Mouse (Mus musculus): Measurements from ENCODE around the gene Abr.

The Abr gene

GRCm38 (mm10) chr11:76509751-76510723, 112.1 kb downstream of the Abr start:
- no peak for DNase-seq

DNA sequence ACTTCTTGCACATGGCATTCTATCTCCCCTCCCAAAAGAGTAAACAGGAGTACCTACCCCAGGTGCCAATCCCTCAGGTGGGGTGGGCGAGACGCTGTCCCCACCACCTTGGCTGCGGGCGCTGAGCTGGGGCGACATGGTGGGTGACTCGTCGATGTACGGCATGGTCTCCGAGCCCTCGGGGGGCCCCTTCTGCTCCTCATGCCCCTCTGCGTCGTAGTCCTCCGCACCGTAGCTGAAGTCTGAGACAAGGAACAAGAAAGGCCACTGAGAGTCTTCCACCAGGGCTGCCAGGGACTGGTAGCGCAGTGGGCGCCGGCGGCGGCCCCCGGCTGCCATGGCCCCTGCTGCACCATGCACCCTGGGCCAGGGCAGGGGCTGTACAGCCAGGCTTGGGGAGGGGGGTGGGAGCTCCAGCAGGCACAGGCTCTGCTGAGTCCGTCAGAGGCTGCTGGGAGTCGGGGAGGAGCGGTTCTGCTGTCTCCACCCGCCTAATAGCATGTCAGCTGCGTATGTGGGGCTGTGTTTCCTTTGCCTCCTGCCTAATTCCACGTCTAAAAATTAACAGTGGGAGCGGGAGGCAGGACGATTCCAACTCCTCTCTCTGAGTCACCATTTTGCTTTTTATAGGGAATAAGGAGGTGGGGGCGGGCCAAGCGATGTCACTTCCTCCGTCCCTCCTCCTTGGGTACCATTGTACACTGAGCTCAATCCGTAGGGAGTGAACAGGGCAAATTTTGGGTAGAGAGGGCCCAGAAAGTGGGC, 113.1 kb downstream of the Abr start:
- DNase-seq, result peak; percentile 44

DNA sequence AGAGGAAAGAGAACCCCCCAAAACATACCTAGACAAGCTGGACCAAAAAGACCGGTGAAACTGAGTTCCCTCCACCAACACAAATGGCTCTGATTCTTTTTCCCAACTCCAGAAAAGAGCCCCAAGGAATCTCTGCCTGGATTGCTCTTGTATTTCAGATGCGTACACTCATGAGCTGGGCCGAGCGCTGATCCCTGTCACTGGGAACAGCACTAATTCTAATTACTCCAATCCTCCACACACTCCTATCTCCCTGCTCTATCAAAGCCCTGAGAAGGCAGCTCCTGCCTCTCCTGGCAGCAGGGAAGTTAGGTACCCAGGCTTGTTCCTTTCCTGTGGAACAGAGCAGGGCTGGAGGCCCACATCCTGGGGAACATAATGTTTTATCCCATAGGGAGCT, 114.0 kb downstream of the Abr start:
- no peak for DNase-seq

GRCm38 (mm10) chr11:76507302-76508124, 114.6 kb downstream of the Abr start:
- peak; percentile 59 for DNase-seq

DNA sequence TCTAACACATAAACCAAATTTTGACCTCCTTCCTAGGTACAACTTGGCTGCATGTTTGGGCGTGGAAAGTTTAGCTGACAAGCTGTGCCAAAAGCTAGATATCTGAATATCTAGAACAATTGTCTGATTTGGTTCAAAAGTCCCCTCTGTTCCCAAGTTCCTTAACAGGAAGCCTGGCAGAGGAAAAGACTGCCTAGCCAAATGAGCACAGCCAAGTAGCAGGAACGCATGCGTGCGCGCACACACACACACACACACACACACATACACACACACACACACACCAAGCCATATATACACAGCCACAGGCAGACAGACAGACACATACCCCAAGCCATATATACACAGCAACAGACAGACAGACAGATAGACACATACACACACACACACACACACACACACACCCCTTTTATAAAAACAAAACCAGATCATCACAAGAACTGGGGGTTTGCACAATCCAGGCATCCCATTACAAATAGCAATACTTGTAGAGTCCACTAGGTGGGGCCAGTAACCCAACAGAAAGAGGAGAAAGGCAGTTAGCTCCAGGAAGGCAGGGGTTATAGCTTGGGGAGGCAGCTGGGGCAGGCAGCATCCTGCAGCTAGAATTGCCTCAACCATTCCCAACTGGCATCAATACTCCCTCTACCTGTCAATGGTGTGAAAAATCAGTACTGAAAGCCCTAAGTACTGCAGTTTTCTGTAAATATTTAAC, 115.4 kb downstream of the Abr start:
- DNase-seq, result no peak

DNA sequence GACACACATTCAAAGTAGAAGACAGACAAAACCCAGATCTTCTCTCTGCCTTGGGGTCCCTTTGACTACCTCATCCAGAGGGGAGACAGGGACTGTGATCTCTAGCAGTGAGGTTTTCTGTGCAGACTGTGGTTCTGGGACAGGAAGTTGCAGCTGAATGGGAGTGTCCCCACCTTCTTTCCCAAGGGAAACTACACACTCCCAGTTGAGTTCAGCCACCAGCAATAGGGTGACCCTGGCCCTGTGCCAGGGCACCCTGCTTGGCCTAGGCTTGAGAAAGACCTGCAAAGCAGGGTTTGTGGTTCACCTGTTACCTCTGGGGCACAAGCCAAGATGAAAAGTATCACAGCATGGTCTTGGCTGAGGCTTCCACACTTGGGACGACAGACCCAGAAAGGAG, 117.0 kb downstream of the Abr start:
- DNase-seq, result no peak

DNA sequence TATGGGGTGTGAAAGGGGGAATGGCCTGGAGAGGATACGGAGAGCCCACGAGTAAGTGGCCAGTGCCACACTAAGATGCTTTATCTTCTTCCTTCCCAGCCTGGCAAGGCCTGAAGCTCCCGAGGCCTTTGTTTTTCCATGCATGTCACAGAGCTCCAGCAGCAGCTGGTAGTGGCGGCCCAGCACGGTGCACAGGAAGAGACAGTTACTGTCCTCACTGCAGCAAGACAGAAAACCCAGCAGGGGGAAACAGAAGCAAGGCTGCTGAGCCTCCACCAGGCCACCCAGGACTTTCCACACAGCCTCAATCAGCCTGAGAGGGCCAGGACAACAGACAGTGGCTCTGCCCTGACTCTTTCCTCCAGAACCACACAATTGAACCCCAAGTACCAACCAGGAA, 118.1 kb downstream of the Abr start:
- DNase-seq, result no peak

GRCm38 (mm10) chr11:76499987-76500386, 122.1 kb downstream of the Abr start:
- no peak for DNase-seq

DNA sequence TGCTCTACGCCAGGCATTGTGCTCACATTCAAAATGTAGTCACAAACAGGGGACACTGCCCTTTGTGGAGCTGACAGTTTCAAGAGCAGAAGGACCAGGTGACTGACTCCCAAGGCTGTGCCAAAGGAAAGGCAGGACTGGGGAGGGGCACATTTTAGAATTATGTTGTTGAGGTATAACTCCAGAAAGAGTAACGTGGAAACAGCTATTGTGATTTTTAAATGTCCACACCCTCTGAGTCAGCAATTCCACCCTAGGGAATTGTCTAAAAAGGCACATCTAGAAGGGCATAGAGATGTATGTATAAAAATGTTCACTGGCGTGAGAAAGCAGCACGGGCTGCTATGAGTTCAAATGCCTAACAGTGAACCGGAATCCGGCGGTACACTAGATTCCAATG, 122.5 kb downstream of the Abr start:
- DNase-seq, result no peak

- DNase-seq, result no peak
Observed at GRCm38 (mm10) chr11:76497769-76498152, 124.4 kb downstream of the Abr start.

- no peak for DNase-seq
Observed at GRCm38 (mm10) chr11:76497066-76497768, 124.9 kb downstream of the Abr start.

DNA sequence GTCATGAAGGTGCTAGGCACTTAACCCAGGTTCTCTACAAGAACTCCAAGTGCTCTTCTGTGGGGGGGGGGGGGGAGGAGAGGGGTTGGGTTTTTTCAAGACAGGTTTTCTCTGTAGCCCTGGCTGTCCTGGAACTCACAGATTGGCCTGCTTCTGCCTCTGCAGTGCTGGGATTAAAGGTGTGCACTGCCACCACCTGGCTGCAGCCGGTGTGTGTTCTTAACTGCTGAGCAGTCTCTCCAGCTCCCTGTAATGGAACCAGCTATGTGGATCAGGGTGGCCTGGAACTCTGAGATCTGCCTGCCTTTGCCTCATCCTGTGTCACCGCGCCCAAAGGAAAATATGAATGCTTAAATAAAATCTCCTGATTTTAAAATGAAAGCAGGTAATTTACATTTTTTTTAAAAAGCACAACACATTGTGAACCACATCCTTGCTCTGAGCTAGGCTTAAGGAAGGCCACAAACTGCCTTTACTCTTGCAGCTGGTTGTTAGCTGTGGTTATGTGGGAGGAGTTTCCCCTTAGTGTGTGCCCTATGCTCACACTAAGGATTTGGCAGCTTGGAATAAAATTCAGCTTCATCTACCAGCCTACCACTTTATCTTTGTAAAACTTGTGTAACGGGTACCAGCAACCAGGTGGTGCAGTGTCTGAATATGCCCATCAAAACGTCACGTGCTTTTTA, 125.9 kb downstream of the Abr start:
- DNase-seq, result no peak

GRCm38 (mm10) chr11:76495127-76496028, 126.7 kb downstream of the Abr start:
- DNase-seq, result no peak

GRCm38 (mm10) chr11:76494360-76495126, 127.6 kb downstream of the Abr start:
- DNase-seq, result peak; percentile 81

GRCm38 (mm10) chr11:76493811-76494274, 128.3 kb downstream of the Abr start:
- no peak for DNase-seq

DNA sequence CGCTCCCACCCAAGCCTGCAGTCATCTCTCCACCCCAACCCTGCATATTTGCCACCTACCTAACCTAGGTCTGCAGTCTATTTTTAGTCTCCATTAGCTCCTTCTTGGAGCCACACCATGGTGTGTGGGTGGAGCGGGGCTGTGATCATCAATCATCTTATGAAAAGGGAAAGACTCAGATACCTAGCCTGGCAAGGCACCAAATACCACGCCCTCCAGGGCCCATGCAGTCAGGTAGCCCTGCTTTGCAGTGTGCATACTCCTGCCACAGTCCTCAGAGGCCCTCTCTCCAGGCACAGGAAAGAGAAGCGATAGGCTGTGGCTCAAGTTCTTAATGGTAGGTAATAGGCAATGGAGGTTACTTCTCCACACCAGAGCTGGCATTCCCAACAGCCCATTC, 128.9 kb downstream of the Abr start:
- DNase-seq, result no peak

GRCm38 (mm10) chr11:76491817-76492216, 130.3 kb downstream of the Abr start:
- DNase-seq, result no peak

DNA sequence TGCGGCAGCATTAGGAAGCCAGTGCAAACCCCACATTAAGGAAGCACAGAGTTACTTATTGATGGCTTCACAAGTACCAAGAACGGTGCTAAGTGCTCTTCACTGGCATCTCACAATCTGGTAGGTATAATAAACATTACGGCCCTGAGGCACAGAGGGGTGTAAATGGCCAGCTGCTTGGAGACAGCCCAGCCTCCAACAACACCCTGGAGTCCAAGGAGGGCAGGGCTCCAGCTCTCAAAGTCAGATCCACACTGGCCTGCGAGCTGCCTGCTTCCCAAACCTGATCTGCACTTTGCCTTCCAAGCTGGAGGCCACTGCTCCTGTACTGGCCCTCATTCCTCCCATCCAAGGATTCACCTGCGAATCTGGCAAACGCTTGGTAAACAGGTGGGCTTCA, 132.7 kb downstream of the Abr start:
- no peak for DNase-seq

GRCm38 (mm10) chr11:76487024-76487423, 135.1 kb downstream of the Abr start:
- no peak for DNase-seq
